Mouse (Mus musculus) intestine, embryonic 16.5 days (tissue): ENCODE data around the gene Rai14. TPM values are rescaled to one million over a fixed set of nuclear protein-coding genes. Genes with fewer than 3 reads are reported as not detected.

ENCODE experiments used
- ATAC-seq: fragments of 200-750 bp; cut with Nextera tagmentation; 2 replicates; pipeline ENCODE4 v1.8.0; 2017; ENCODE audit warnings: moderate TSS enrichment, moderate library complexity
- H3K27ac ChIP-seq: fragments of 300-500 bp; sonication (generic); 2 replicates; pipeline ENCODE4 v1.5.1; 2014; ENCODE audit warnings: mild to moderate bottlenecking, low read length
- H3K27me3 ChIP-seq: fragments of 300-500 bp; sonication (generic); replicated peaks from 2 replicates; pipeline ENCODE4 v1.6.1; 2014; ENCODE audit warnings: low read length, control low read depth, mixed read lengths; ENCODE audit not compliant: control insufficient read depth, insufficient read depth
- H3K36me3 ChIP-seq: fragments of 300-500 bp; sonication (generic); 2 replicates; pipeline ENCODE4 v1.6.1; 2014; ENCODE audit warnings: low read length, control low read depth; ENCODE audit not compliant: control insufficient read depth, insufficient read depth
- H3K4me1 ChIP-seq: fragments of 300-500 bp; sonication (generic); 2 replicates; pipeline ENCODE4 v1.6.1; 2014; ENCODE audit warnings: low read length, control low read depth, mixed read lengths; ENCODE audit not compliant: control insufficient read depth, insufficient read depth
- H3K4me2 ChIP-seq: fragments of 300-500 bp; sonication (generic); 2 replicates; pipeline ENCODE4 v1.6.1; 2014; ENCODE audit warnings: low read depth, low read length, control low read depth
- H3K4me3 ChIP-seq: fragments of 300-500 bp; sonication (generic); 2 replicates; pipeline ENCODE4 v1.5.1; 2014; ENCODE audit warnings: mild to moderate bottlenecking, low read length
- H3K9ac ChIP-seq: fragments of 300-500 bp; sonication (generic); 2 replicates; pipeline ENCODE4 v1.6.1; 2014; ENCODE audit warnings: low read depth, low read length
- H3K9me3 ChIP-seq: fragments of 300-500 bp; sonication (generic); 2 replicates; pipeline ENCODE4 v1.6.1; 2016; ENCODE audit warnings: low read length, control low read depth; ENCODE audit not compliant: control insufficient read depth
- WGBS: fragments of 180-500 bp; shearing (Covaris S2); extraction: QIAGEN DNeasy Blood & Tissue Kit; methylation state at CpG from one replicate; pipeline ENCODE4 v1.1.7; 2014; 5-methylcytosine and 5-hydroxymethylcytosine counted together
- polyA plus RNA-seq: library from polyadenylated mRNA; unstranded; fragments of >200 nt; fragmentation: Nextera tagmentation; extraction: Ambion mirVana; gene quantifications from 2 replicates; pipeline ENCODE4 v1.2.1, GENCODE M21; 2015

Gene Rai14
- polyA plus RNA-seq, 1 experiment from 2014 or later: 11.7 TPM

GRCm38 (mm10) chr15:10715966-10716365 lies 1.5 kb upstream of the Rai14 start:
- Histone ChIP-seq H3K4me1 (peaks cover 7% of the 10 kb centered on the region), H3K4me2 (no peak overlapping the region), H3K4me3 (no peak overlapping the region), H3K27ac (no peak overlapping the region), H3K9ac (no peak overlapping the region), H3K36me3 (no peaks in the 10 kb centered on the region), H3K27me3 (no peaks in the 10 kb centered on the region), H3K9me3 (no peaks in the 10 kb centered on the region; the same call in 1 of the 2 replicates)
- 39% methylated on average over 5 of the region's 5 CpGs for WGBS
- ATAC-seq: no peak

GRCm38 (mm10) chr15:10715139-10715505 lies 698 bp upstream of the Rai14 start:
- no peaks in the 10 kb centered on the region; the same call in 1 of the 2 replicates for H3K9me3 ChIP-seq
- no peaks in the 10 kb centered on the region for H3K36me3 ChIP-seq
- peak; percentile 72 for ATAC-seq
- H3K9ac ChIP-seq: peak overlapping the region; percentile 84
- peaks cover 7% of the 10 kb centered on the region for H3K4me1 ChIP-seq
- peak overlapping the region; percentile 75 for H3K4me3 ChIP-seq
- H3K27ac ChIP-seq: peak overlapping the region; percentile 46; the same call in 1 of the 2 replicates
- peak overlapping the region; percentile 89 for H3K4me2 ChIP-seq
- WGBS: 2% methylated on average over 10 of the region's 10 CpGs
- no peaks in the 10 kb centered on the region for H3K27me3 ChIP-seq

- Histone ChIP-seq H3K4me3 (peak overlapping the region; percentile 75), H3K27ac (peak overlapping the region; percentile 66), H3K4me1 (peaks cover 7% of the 10 kb centered on the region), H3K9me3 (no peaks in the 10 kb centered on the region; the same call in 1 of the 2 replicates), H3K4me2 (peak overlapping the region; percentile 89), H3K9ac (peak overlapping the region; percentile 84), H3K36me3 (no peaks in the 10 kb centered on the region), H3K27me3 (no peaks in the 10 kb centered on the region)
- peak; percentile 37 for ATAC-seq
- WGBS: under 1% methylated on average over 35 of the region's 35 CpGs
Observed at GRCm38 (mm10) chr15:10713626-10714316, 653 bp downstream of the Rai14 start.

- peak overlapping the region; percentile 84 for H3K9ac ChIP-seq
- no peaks in the 10 kb centered on the region for H3K36me3 ChIP-seq
- no peaks in the 10 kb centered on the region for H3K27me3 ChIP-seq
- peak overlapping the region; percentile 89 for H3K4me2 ChIP-seq
- no peak for ATAC-seq
- peak overlapping the region; percentile 75 for H3K4me3 ChIP-seq
- H3K9me3 ChIP-seq: peaks cover 2% of the 10 kb centered on the region; the same call in 1 of the 2 replicates
- WGBS: 12% methylated on average over 13 of the region's 13 CpGs
- no peak overlapping the region for H3K27ac ChIP-seq
- peaks cover 7% of the 10 kb centered on the region for H3K4me1 ChIP-seq
Observed at GRCm38 (mm10) chr15:10713181-10713625, 1.2 kb downstream of the Rai14 start.

GRCm38 (mm10) chr15:10712288-10712687 lies 2.1 kb downstream of the Rai14 start:
- no peak overlapping the region for H3K4me3 ChIP-seq
- peaks cover 7% of the 10 kb centered on the region for H3K4me1 ChIP-seq
- H3K9me3 ChIP-seq: peaks cover 2% of the 10 kb centered on the region; the same call in 1 of the 2 replicates
- no peak overlapping the region for H3K27ac ChIP-seq
- H3K4me2 ChIP-seq: 0 out of 2 replicates have a peak overlapping the region, but pooled peaks have one; percentile 16
- ATAC-seq: no peak
- no peaks in the 10 kb centered on the region for H3K27me3 ChIP-seq
- H3K9ac ChIP-seq: no peak overlapping the region
- WGBS: 82% methylated on average over 3 of the region's 3 CpGs
- H3K36me3 ChIP-seq: no peaks in the 10 kb centered on the region

GRCm38 (mm10) chr15:10711231-10711630 lies 3.2 kb downstream of the Rai14 start:
- no peak overlapping the region for H3K4me3 ChIP-seq
- ATAC-seq: no peak
- 77% methylated on average over 6 of the region's 6 CpGs for WGBS

GRCm38 (mm10) chr15:10708591-10709272 lies 5.7 kb downstream of the Rai14 start:
- peaks cover 15% of the 10 kb centered on the region for H3K4me1 ChIP-seq
- no peak overlapping the region for H3K27ac ChIP-seq
- no peaks in the 10 kb centered on the region for H3K27me3 ChIP-seq
- H3K4me2 ChIP-seq: no peak overlapping the region
- H3K36me3 ChIP-seq: no peaks in the 10 kb centered on the region
- H3K9me3 ChIP-seq: 0 out of 2 replicates have a peak, but pooled peaks cover 2% of the 10 kb centered on the region
- no peak for ATAC-seq
- no peak overlapping the region for H3K9ac ChIP-seq
- no peak overlapping the region for H3K4me3 ChIP-seq
- WGBS: 78% methylated on average over 10 of the region's 10 CpGs

More at GRCm38 (mm10) chr15:10711231-10711630, 3.2 kb downstream of the Rai14 start:
- Histone ChIP-seq H3K27ac (no peak overlapping the region), H3K4me1 (peaks cover 11% of the 10 kb centered on the region), H3K9ac (no peak overlapping the region), H3K36me3 (no peaks in the 10 kb centered on the region), H3K27me3 (no peaks in the 10 kb centered on the region), H3K9me3 (0 out of 2 replicates have a peak, but pooled peaks cover 2% of the 10 kb centered on the region), H3K4me2 (no peak overlapping the region)

- ATAC-seq: no peak
Observed at GRCm38 (mm10) chr15:10707109-10707508, 7.3 kb downstream of the Rai14 start.

GRCm38 (mm10) chr15:10706414-10706813 lies 8.0 kb downstream of the Rai14 start:
- Histone ChIP-seq H3K36me3 (no peaks in the 10 kb centered on the region), H3K9ac (no peak overlapping the region), H3K9me3 (0 out of 2 replicates have a peak, but pooled peaks cover 2% of the 10 kb centered on the region), H3K4me1 (peaks cover 8% of the 10 kb centered on the region; the same call in 1 of the 2 replicates), H3K27me3 (no peaks in the 10 kb centered on the region), H3K4me3 (no peak overlapping the region), H3K4me2 (no peak overlapping the region), H3K27ac (no peak overlapping the region)
- ATAC-seq: peak; percentile 62
- WGBS: 63% methylated on average over 8 of the region's 8 CpGs

More at GRCm38 (mm10) chr15:10707109-10707508, 7.3 kb downstream of the Rai14 start:
- 0 out of 2 replicates have a peak, but pooled peaks cover 2% of the 10 kb centered on the region for H3K9me3 ChIP-seq
- no peak overlapping the region for H3K4me2 ChIP-seq
- no peak overlapping the region for H3K27ac ChIP-seq
- no peak overlapping the region for H3K9ac ChIP-seq
- peaks cover 8% of the 10 kb centered on the region for H3K4me1 ChIP-seq
- H3K36me3 ChIP-seq: no peaks in the 10 kb centered on the region
- no peak overlapping the region for H3K4me3 ChIP-seq
- 84% methylated on average over 6 of the region's 6 CpGs for WGBS
- H3K27me3 ChIP-seq: no peaks in the 10 kb centered on the region
